Mouse (Mus musculus) stomach, postnatal 0 days (tissue): ENCODE measurements around the gene Nupl2. TPM values are rescaled to one million over a fixed set of nuclear protein-coding genes. Genes with fewer than 3 reads are reported as not detected.

Source experiments
- ATAC-seq: fragments of 200-750 bp; cut with Nextera tagmentation; 2 replicates; pipeline ENCODE4 v1.8.0; 2017; ENCODE audit not compliant: low FRiP score, low TSS enrichment
- DNase-seq: peaks from one replicate; pipeline ENCODE4 v3.0.0-alpha.2; 2016; ENCODE audit warnings: low spot score
- H3K27ac ChIP-seq: fragments of 300-500 bp; sonication (generic); replicated peaks from 2 replicates; pipeline ENCODE4 v1.5.1; 2014; ENCODE audit warnings: mild to moderate bottlenecking, control low read depth
- H3K27me3 ChIP-seq: fragments of 300-500 bp; sonication (generic); 2 replicates; pipeline ENCODE4 v1.6.1; 2014; ENCODE audit warnings: low read length; ENCODE audit not compliant: control insufficient read depth, insufficient read depth
- H3K36me3 ChIP-seq: fragments of 300-500 bp; sonication (generic); 2 replicates; pipeline ENCODE4 v1.6.1; 2014; ENCODE audit warnings: low read length, mixed read lengths; ENCODE audit not compliant: control insufficient read depth, insufficient read depth
- H3K4me1 ChIP-seq: fragments of 300-500 bp; sonication (generic); replicated peaks from 2 replicates; pipeline ENCODE4 v1.6.1; 2014; ENCODE audit warnings: antibody characterized with exemption; ENCODE audit not compliant: control insufficient read depth, insufficient read depth
- H3K4me2 ChIP-seq: fragments of 300-500 bp; sonication (generic); replicated peaks from 2 replicates; pipeline ENCODE4 v1.6.1; 2014; ENCODE audit warnings: low read depth, mild to moderate bottlenecking, control low read depth, moderate library complexity
- H3K4me3 ChIP-seq: fragments of 300-500 bp; sonication (generic); 2 replicates; pipeline ENCODE4 v1.5.1; 2014; ENCODE audit warnings: low read depth, low read length, control low read depth
- H3K9ac ChIP-seq: fragments of 300-500 bp; sonication (generic); 2 replicates; pipeline ENCODE4 v1.6.1; 2014; ENCODE audit warnings: mild to moderate bottlenecking, low read length, control low read depth, mixed read lengths
- H3K9me3 ChIP-seq: fragments of 300-500 bp; sonication (generic); 2 replicates; pipeline ENCODE4 v1.6.1; 2016; ENCODE audit warnings: low read length; ENCODE audit not compliant: control insufficient read depth
- CTCF ChIP-seq: IDR thresholded peaks from 2 replicates; pipeline ENCODE4 v1.5.1; 2016; ENCODE audit warnings: antibody characterized with exemption, low read depth, mild to moderate bottlenecking, moderate library complexity
- EP300 ChIP-seq: optimal IDR thresholded peaks from 2 replicates; pipeline ENCODE3; 2016; ENCODE audit warnings: antibody characterized with exemption
- WGBS: fragments of 180-500 bp; shearing (Covaris S2); extraction: QIAGEN DNeasy Blood & Tissue Kit; methylation state at CpG from one replicate; pipeline ENCODE4 v1.1.7; 2014; 5-methylcytosine and 5-hydroxymethylcytosine counted together
- polyA plus RNA-seq: library from polyadenylated mRNA; unstranded; fragments of >200 nt; fragmentation: Nextera tagmentation; extraction: Ambion mirVana; gene quantifications from 2 replicates; pipeline ENCODE4 v1.2.1, GENCODE M21; 2015

Gene Nupl2
- polyA plus RNA-seq, 1 experiment from 2014 or later: 8.2 TPM

DNA sequence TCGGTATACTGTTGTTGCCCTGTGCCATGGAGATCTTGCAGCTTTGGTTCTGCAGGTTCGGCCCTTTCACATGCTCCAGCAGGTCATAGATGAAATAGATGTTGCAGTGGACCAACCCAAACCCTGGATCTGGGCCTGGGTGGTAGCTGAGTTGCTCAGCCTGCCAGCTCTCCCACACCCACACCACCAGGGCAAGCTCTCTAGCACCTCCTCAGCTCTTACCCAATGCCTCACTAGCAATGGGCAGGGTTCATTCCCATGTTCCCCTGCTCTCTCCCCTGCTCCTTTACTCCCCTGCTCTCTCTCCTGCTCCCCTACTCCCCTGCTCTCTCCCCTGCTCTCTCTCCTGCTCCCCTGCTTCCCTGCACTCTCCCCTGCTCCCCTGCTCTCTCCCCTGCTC lies 27.1 kb downstream of the Nupl2 start:
- Histone ChIP-seq H3K27me3 (no peaks in the 10 kb centered on the region), H3K4me3 (no peak overlapping the region), H3K27ac (no peak overlapping the region), H3K4me1 (no peaks in the 10 kb centered on the region), H3K36me3 (no peaks in the 10 kb centered on the region), H3K4me2 (no peak overlapping the region), H3K9ac (no peak overlapping the region), H3K9me3 (no peaks in the 10 kb centered on the region)
- WGBS: 74% methylated on average over 2 of the region's 2 CpGs
- DNase-seq (no peak), ATAC-seq (no peak)
- no peak for TF ChIP-seq CTCF
- TF ChIP-seq EP300: no peak

DNA sequence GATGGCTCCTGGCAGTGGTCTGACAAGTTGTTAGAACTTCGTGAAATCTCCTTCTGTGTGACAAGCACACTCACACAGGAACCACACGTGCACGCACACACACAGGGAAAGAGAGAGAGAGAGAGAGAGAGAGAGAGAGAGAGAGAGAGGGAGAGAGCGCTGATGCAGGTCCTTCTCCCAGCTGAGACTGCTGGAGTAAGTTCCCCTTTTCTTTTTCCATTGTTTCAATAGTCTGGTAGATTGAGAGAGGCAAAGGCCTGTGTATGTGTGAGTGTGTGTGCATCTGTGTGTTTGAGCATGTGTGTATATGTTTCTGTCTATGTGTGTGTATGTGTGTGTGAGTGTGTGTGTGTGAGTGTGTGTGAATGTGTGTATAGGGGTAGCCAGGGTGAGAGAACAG lies 36.2 kb downstream of the Nupl2 start:
- H3K27me3 ChIP-seq: no peaks in the 10 kb centered on the region
- H3K4me2 ChIP-seq: no peak overlapping the region
- no peak overlapping the region for H3K4me3 ChIP-seq
- ATAC-seq: no peak
- DNase-seq: no peak
- WGBS: 79% methylated on average over 4 of the region's 4 CpGs
- no peaks in the 10 kb centered on the region for H3K4me1 ChIP-seq
- TF ChIP-seq EP300: no peak
- TF ChIP-seq CTCF: no peak
- no peak overlapping the region for H3K27ac ChIP-seq
- H3K9me3 ChIP-seq: no peaks in the 10 kb centered on the region
- no peak overlapping the region for H3K9ac ChIP-seq
- no peaks in the 10 kb centered on the region for H3K36me3 ChIP-seq

DNA sequence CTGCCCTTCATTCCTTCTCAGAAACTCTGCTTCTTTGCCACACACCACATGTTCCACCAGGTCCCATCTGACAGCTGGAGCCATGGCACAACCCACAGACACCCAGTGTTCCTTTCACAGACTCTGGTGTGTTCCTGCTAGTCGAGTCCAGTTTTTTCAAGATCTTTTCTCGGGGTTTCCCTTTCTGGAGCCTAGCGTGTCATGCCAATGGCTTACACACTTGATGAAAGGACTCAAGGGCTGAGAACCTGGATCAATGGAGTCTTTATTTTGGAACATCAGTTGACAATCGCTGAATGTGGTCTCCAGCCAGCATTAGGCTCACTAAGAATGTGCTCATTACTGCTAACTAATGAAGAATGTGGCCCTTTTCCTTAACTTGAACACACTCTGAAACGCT lies 37.7 kb downstream of the Nupl2 start:
- WGBS: 78% methylated on average over 5 of the region's 5 CpGs
- H3K27ac ChIP-seq: no peak overlapping the region

DNA sequence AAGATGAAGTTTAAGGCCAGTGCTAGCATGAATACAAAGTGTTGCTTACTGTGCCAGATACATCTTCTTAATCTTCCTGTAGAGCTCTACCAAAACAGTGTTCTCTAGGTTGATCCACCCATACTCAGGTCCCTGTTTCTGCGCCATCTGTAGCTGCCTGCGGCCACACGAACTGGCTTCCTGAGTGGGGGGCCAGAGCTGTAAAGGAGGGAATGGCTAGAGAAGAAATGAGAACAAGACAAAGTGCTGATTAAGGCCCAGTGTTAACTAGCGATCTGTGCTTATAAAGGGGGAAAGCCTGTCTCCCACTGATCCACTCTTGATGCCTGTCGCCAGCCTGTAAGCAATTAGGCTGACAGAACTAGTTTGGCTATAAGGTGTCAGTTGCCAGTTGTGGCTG lies 38.5 kb downstream of the Nupl2 start:
- no peaks in the 10 kb centered on the region for H3K9me3 ChIP-seq
- H3K4me2 ChIP-seq: no peak overlapping the region
- H3K4me1 ChIP-seq: no peaks in the 10 kb centered on the region
- ATAC-seq: no peak
- no peaks in the 10 kb centered on the region for H3K36me3 ChIP-seq
- H3K27me3 ChIP-seq: no peaks in the 10 kb centered on the region
- H3K9ac ChIP-seq: no peak overlapping the region
- 81% methylated on average over 5 of the region's 5 CpGs for WGBS
- H3K27ac ChIP-seq: no peak overlapping the region
- no peak for TF ChIP-seq EP300
- no peak for TF ChIP-seq CTCF
- H3K4me3 ChIP-seq: no peak overlapping the region
- DNase-seq: no peak

More for the DNA sequence above, 37.7 kb downstream of the Nupl2 start:
- no peak overlapping the region for H3K9ac ChIP-seq
- ATAC-seq (no peak), DNase-seq (no peak)
- no peaks in the 10 kb centered on the region for H3K36me3 ChIP-seq
- no peak overlapping the region for H3K4me3 ChIP-seq
- no peaks in the 10 kb centered on the region for H3K27me3 ChIP-seq
- no peaks in the 10 kb centered on the region for H3K9me3 ChIP-seq
- TF ChIP-seq CTCF (no peak), EP300 (no peak)
- no peaks in the 10 kb centered on the region for H3K4me1 ChIP-seq
- H3K4me2 ChIP-seq: no peak overlapping the region

DNA sequence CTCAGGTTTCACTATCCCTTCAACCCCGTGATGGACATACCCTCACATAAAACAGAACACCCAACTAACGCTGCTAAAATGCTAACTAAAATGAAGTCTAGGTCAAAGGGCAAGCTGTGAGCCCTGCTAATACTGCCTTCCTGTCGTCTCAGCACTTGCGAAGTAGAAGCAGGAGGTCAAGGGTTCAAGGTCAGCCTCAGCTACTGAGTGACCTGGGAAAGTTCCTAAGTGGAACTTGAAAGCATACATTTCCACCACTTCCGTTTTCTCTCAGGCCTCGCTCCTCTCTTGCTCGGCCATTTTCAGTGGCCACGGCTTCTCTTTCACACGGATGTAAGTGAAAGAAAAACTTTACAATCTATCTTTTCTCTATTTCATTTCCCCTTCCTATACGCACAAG lies 43.2 kb downstream of the Nupl2 start:
- no peak overlapping the region for H3K9ac ChIP-seq
- H3K9me3 ChIP-seq: no peaks in the 10 kb centered on the region
- DNase-seq (no peak), ATAC-seq (no peak)
- H3K27ac ChIP-seq: no peak overlapping the region
- 51% methylated on average over 10 of the region's 10 CpGs for WGBS
- no peaks in the 10 kb centered on the region for H3K36me3 ChIP-seq
- TF ChIP-seq CTCF (no peak), EP300 (no peak)
- H3K4me3 ChIP-seq: no peak overlapping the region
- H3K27me3 ChIP-seq: no peaks in the 10 kb centered on the region
- H3K4me1 ChIP-seq: no peaks in the 10 kb centered on the region
- no peak overlapping the region for H3K4me2 ChIP-seq

DNA sequence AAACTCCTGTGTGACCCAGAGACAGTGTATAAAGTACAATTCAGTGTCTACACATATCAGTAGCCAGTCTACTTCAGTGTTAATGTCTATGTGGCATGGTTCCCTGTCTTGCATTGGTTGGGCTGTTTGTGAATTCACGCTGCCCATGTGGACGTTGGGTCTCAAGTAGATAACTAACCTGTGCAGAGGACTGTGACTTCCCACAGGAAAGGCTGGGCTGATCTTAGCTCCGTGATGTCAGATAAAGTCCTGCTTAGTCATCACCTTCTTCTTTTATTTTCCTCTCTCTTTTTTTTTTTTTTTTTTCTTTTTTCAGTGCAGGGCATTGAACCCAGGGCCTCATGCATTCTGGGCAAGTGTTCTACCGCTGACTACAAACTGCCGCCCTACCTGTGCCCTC lies 43.7 kb downstream of the Nupl2 start:
- DNase-seq (no peak), ATAC-seq (no peak)
- 73% methylated on average over 5 of the region's 5 CpGs for WGBS
- no peaks in the 10 kb centered on the region for H3K36me3 ChIP-seq
- H3K4me2 ChIP-seq: no peak overlapping the region
- H3K9ac ChIP-seq: no peak overlapping the region
- H3K9me3 ChIP-seq: no peaks in the 10 kb centered on the region
- H3K27ac ChIP-seq: no peak overlapping the region
- no peak overlapping the region for H3K4me3 ChIP-seq
- H3K4me1 ChIP-seq: no peaks in the 10 kb centered on the region
- TF ChIP-seq EP300 (no peak), CTCF (no peak)
- H3K27me3 ChIP-seq: no peaks in the 10 kb centered on the region
